Mouse (Mus musculus) 3134 (cell line): Measurements from ENCODE around the gene Nup37.

ENCODE experiments used
- DNase-seq: peaks from one replicate; pipeline ENCODE4 v3.0.0-alpha.2; 2011; ENCODE audit warnings: low spot score; ENCODE audit not compliant: insufficient read length; ENCODE audit errors: extremely low read depth

Nup37 gene

GRCm38 (mm10) chr10:88146707-88147477, at the start of gene Nup37, which contains the start of gene Parpbp:
TSS of gene Nup37 (plus strand) at chr10:88146992.
TSS of gene Parpbp (minus strand) at chr10:88146941.
- DNase-seq, result peak; percentile 93

DNA sequence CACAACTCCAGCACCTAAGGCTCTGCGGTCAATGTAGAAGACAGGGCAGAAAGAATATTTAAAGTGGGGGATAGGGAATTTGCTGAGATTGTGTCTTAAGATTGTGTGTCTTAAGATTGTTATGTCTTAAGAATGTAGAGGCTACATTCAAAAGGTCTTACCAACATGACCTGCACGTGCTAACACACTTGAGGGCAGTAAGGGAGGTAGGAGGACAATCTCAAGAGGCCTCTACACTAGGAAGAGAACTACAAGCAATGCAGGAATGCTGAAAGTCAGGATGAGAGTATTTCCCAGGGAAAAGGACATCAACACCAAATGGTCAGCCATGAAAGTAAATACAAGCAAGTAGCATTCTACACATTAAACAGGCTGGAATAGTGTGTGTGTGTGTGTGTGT, 40.6 kb upstream of the Nup37 start:
- DNase-seq, result no peak

DNA sequence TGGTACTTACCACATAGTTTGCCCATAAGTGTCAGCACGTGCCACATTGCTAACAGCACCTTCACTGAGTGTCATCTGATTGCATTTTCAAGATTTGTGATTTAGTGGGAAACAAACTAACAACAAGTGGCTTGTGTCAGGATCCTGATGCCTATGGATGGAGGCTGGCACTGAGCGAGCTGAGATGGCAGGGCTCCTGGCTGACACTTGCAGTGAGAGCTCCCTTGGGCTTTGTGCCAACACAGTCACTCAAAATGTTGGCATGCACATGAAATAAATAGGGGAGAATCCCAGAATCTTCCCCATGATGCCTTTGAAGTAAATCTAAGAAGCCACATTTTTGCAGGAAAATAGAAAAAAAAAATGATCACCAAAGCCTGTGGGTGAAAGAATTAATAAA, 33.5 kb upstream of the Nup37 start:
- DNase-seq, result no peak

GRCm38 (mm10) chr10:88119721-88120120, 27.1 kb upstream of the Nup37 start:
- DNase-seq, result no peak

- DNase-seq, result peak; percentile 10
Measured at GRCm38 (mm10) chr10:88135630-88136029, 11.2 kb upstream of the Nup37 start.

- DNase-seq, result no peak
Measured at GRCm38 (mm10) chr10:88146187-88146586, 605 bp upstream of the Nup37 start.

GRCm38 (mm10) chr10:88150381-88150780, 3.6 kb downstream of the Nup37 start:
- peak; percentile 39 for DNase-seq

GRCm38 (mm10) chr10:88151658-88152057, 4.9 kb downstream of the Nup37 start:
- DNase-seq, result no peak

DNA sequence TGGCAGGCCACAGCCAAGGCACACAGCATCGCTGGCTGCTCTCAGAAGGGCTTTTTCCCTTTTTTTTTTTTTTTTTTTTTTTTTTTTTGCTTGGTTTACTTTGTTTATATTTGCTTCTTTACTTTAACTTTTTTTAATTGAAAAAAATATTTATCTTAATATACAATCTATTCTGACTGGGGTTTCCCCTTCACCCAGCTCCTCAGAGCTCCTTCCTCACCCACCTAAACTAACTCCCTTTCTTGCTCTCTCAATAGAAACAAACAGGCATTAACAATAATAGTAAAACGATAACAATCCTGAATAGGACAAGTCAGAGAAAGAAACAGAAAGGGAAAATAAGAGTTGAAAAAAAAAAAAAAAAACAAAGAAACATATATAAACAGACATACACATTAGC, 15.3 kb downstream of the Nup37 start:
- no peak for DNase-seq

- no peak for DNase-seq
Measured at GRCm38 (mm10) chr10:88162676-88163075, 15.9 kb downstream of the Nup37 start.

DNA sequence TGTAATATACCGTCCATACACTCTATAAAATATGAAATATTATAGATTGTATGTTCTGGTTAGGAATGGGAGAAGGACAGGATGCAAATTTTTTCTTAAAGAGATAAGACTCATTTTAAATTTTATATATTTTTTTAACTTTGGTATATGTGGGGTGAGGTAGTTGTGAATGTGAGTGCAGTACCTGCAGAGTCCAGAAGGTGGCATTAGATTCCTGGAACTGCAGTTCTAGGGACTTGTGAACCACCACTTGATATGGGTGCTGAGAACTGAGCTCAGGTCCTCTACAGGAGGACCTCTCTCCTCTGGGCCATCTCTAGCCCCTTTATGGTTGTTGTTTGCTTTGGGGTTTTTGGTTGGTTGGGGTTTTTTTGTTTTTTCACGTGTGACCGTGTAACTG, 19.4 kb downstream of the Nup37 start:
- DNase-seq, result no peak

GRCm38 (mm10) chr10:88167438-88168077, 20.8 kb downstream of the Nup37 start:
- no peak for DNase-seq

GRCm38 (mm10) chr10:88200541-88200940, 53.7 kb downstream of the Nup37 start:
- DNase-seq, result no peak

DNA sequence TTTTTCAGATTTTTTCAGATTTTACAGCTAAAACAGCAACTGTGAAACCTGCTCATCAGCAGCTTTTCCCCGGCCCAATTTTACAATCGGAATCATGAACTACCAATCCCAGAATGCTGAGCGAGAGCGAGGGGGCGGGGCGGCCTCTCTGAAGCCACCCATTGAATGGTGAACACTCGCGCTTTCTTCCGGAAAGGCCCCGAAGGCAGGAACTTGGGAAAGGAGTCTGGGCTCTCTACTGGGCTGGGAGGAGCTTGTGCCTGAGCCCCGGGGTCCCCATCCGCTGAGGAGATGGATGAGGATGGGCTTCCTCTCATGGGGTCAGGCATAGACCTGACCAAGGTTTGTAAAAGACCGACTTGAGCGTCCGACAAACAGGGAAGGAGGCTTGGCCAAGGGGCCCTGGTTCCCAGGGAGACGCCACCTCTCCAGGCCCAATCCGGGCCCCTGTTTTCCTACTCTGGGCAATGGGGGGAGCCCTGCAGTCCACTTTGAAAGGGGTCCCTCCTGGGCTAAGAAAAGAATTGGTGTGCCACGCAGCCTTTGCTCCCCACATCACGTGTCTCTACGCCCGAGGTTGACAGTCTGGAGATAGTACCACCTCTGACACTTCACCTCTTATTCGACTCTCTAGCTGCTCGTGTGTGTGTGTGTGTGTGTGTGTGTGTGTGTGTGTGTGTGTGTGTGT, 54.3 kb downstream of the Nup37 start, which contains the start of gene Washc3:
Gene Washc3 (plus strand): TSS at position 143 of the 688 bp plus-strand sequence.
- peak; percentile 83 for DNase-seq

GRCm38 (mm10) chr10:88201650-88202049, 54.9 kb downstream of the Nup37 start:
- DNase-seq, result no peak

DNA sequence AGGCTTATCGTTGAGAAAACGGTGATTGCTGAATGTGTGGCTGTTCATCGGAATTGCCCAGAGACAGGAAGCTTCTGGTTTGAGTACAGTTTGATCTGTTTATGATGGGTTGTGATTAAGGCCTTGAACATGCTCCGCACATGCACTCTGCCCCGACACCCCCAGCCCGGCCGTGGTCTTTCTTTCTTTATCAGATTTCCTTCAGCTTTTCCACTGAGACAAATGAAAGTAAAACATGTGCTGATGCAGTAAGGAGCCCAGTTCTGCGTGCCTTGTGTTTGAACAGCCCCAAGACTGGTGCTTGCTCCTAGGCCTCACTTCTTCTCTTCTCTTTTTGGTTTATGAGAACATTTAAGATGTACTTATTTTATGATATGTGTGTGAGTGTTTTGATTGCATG, 55.8 kb downstream of the Nup37 start:
- DNase-seq, result no peak

- DNase-seq, result no peak
Measured at GRCm38 (mm10) chr10:88203236-88203635, 56.4 kb downstream of the Nup37 start.

DNA sequence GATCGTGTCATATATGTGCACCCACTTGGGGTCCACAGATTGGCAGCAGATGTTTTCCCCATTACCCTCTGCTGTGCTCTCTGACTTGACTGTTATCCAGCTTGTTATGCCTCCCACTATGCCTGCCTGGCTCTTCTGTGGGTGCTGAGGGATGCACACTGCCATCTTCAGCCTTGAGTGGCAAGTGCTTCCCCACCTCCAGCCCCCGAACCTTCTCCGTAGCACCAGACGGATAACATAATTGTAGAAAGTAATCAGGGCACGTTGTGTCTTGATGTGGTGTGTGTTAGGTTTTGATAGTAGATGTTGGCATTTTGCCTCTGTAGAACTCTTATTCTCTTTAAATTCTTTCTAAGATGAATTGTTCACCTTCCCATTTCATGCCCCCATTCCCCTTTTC, 65.9 kb downstream of the Nup37 start:
- DNase-seq, result no peak

- DNase-seq, result no peak
Measured at GRCm38 (mm10) chr10:88214800-88215514, 68.2 kb downstream of the Nup37 start.

DNA sequence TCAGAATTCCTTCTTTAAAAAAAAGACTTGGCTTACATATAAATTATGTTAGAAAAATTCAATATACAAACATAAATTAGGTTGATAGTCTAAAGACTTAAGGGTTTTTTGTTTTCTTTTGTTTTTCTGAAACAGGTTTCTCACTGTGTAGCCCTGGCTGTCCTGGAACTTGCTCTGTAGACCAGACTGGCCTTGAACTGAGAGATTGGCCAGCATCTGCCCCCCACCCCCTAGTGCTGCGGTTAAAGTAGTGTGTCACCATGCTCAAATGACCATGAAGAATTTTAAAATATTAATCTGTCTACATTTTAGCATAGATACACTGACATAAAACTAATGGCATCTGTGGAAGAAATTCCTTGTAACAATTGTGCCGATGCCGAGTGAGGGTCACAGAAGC, 71.4 kb downstream of the Nup37 start:
- DNase-seq, result no peak

DNA sequence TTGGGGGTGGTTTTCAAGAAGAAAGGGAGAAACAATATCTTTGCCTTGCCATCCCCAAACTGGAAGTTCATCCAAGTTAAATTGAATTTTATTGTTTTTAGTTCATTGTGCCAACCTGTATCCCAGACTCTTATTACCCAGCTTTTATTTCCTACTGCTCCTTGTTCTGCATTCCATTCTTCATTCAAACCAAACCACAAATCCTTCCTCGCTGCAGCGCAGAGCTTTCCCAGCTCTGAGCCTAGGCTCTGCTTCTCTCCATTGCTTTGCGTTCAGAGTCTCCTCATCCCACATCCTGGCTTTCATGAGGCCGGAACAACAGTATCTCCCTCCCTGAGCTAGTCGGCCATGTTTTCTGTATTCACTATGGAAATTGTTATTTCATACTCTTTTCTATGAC, 74.9 kb downstream of the Nup37 start:
- no peak for DNase-seq
